8 mouse cellular contexts compared by ENCODE assay signal in genomic region chr11:75190371-75190724, GRCm38 (mm10). TPM values are rescaled to one million over a fixed set of nuclear protein-coding genes. Genes with fewer than 3 reads are reported as not detected.
A peak's percentile ranks its signal among the peaks of the same experiment; 100 is the strongest.
DNase-seq lines count a peak whose midpoint lies in the region; ATAC-seq and TF ChIP-seq lines count a peak whose summit lies in the region.

No protein-coding gene starts in this region.

- no peaks in the 10 kb centered on the region for H3K9me3 ChIP-seq in embryonic facial prominence, embryonic 14.5 days (ENCODE audit: control insufficient read depth, low read length)
- no peaks in the 10 kb centered on the region for H3K9me3 ChIP-seq in liver, embryonic 15.5 days (replicated peaks)
- H3K9me3 ChIP-seq in stomach, embryonic 16.5 days (replicated peaks; ENCODE audit: control insufficient read depth, low read length), result no peaks in the 10 kb centered on the region

- 1% methylated on average over 24 of the region's 24 CpGs for WGBS in bone marrow, adult 2 months
- WGBS in embryonic facial prominence, embryonic 14.5 days, result 0% methylated on average over 21 of the region's 24 CpGs
- WGBS in liver, embryonic 15.5 days (ENCODE audit: insufficient replicate concordance), result under 1% methylated on average over 24 of the region's 24 CpGs
- WGBS in stomach, embryonic 16.5 days, result 0% methylated on average over 24 of the region's 24 CpGs

- H3K4me3 ChIP-seq in bone marrow, adult 2 months (replicated peaks; ENCODE audit: control insufficient read depth, low read depth, low read length), result peak overlapping the region; percentile 92
- peak overlapping the region; percentile 70 for H3K4me3 ChIP-seq in embryonic facial prominence, embryonic 14.5 days (ENCODE audit: low read depth, low read length)
- H3K4me3 ChIP-seq in liver, embryonic 15.5 days (replicated peaks), result peak overlapping the region; percentile 83
- peak overlapping the region; percentile 71 for H3K4me3 ChIP-seq in stomach, embryonic 16.5 days (replicated peaks; ENCODE audit: low read length)

- H3K4me2 ChIP-seq in embryonic facial prominence, embryonic 14.5 days (ENCODE audit: low read depth, low read length), result peak overlapping the region; percentile 87
- peak overlapping the region; percentile 94 for H3K4me2 ChIP-seq in liver, embryonic 15.5 days
- H3K4me2 ChIP-seq in stomach, embryonic 16.5 days (ENCODE audit: low read depth, low read length), result peak overlapping the region; percentile 74

- peak; percentile 21; the same call in 1 of the 2 replicates for TF ChIP-seq CTCF in bone marrow, adult 2 months (IDR thresholded peaks at IDR 0.05; ENCODE audit: control insufficient read depth, insufficient read depth, low read length)

- ATAC-seq in embryonic facial prominence, embryonic 14.5 days (ENCODE audit: low read depth), result peak; percentile 87
- ATAC-seq in liver, embryonic 15.5 days (ENCODE audit: insufficient read depth), result peak; percentile 77
- peak; percentile 84 for ATAC-seq in stomach, embryonic 16.5 days (ENCODE audit: insufficient read depth, low FRiP score)

- peak; percentile 59; the same call in 1 of the 2 replicates for TF ChIP-seq POLR2A in bone marrow, adult 2 months (IDR thresholded peaks at IDR 0.05; ENCODE audit: borderline replicate concordance, control insufficient read depth, low read depth, low read length)

- peak overlapping the region; percentile 64 for H3K9ac ChIP-seq in embryonic facial prominence, embryonic 14.5 days (ENCODE audit: low read depth, low read length)
- peak overlapping the region; percentile 66 for H3K9ac ChIP-seq in liver, embryonic 15.5 days
- peak overlapping the region; percentile 74 for H3K9ac ChIP-seq in stomach, embryonic 16.5 days (ENCODE audit: low read length)

- H3K4me1 ChIP-seq in bone marrow, adult 2 months (ENCODE audit: control insufficient read depth, insufficient read depth, low read length), result no peaks in the 10 kb centered on the region
- peaks cover 20% of the 10 kb centered on the region for H3K4me1 ChIP-seq in embryonic facial prominence, embryonic 14.5 days (ENCODE audit: control insufficient read depth, insufficient read depth, low read length)
- H3K4me1 ChIP-seq in liver, embryonic 15.5 days (replicated peaks), result peaks cover 54% of the 10 kb centered on the region
- H3K4me1 ChIP-seq in stomach, embryonic 16.5 days (ENCODE audit: control insufficient read depth, insufficient read depth, low read length), result peaks cover 19% of the 10 kb centered on the region

- peaks cover 29% of the 10 kb centered on the region for H3K27me3 ChIP-seq in embryonic facial prominence, embryonic 14.5 days (replicated peaks; ENCODE audit: control insufficient read depth, insufficient read depth, low read length)
- peaks cover 49% of the 10 kb centered on the region for H3K27me3 ChIP-seq in liver, embryonic 15.5 days
- peaks cover 21% of the 10 kb centered on the region for H3K27me3 ChIP-seq in stomach, embryonic 16.5 days (ENCODE audit: control insufficient read depth, insufficient read depth, low read length)

- DNase-seq in CD4-positive helper T cell, adult 2 months (ENCODE audit: low read depth, low spot score), result peak; percentile 89
- DNase-seq in embryonic facial prominence, embryonic 14.5 days (ENCODE audit: low spot score), result peak; percentile 95
- peak; percentile 62 to 78 for DNase-seq in heart, adult 9 months (ENCODE audit: low spot score in 2 of 2)
- DNase-seq in kidney, adult 9 months, result peak; percentile 90
- peak; percentile 84 for DNase-seq in neural tube, embryonic 10.5 days (ENCODE audit: extremely low spot score, low spot score)

- H3K27ac ChIP-seq in bone marrow, adult 2 months (ENCODE audit: control insufficient read depth, insufficient read depth, low read depth, low read length, poor library complexity), result no peak overlapping the region; the same call in 1 of the 2 replicates
- 0 out of 2 replicates have a peak overlapping the region, but pooled peaks have one; percentile 22 for H3K27ac ChIP-seq in embryonic facial prominence, embryonic 14.5 days (replicated peaks; ENCODE audit: low read depth, low read length)
- peak overlapping the region; percentile 76 for H3K27ac ChIP-seq in liver, embryonic 15.5 days (replicated peaks)
- peak overlapping the region; percentile 56; the same call in 1 of the 2 replicates for H3K27ac ChIP-seq in stomach, embryonic 16.5 days (ENCODE audit: low read length)

- H3K36me3 ChIP-seq in embryonic facial prominence, embryonic 14.5 days (ENCODE audit: control insufficient read depth, insufficient read depth, low read length), result no peaks in the 10 kb centered on the region
- H3K36me3 ChIP-seq in liver, embryonic 15.5 days (replicated peaks), result no peaks in the 10 kb centered on the region
- H3K36me3 ChIP-seq in stomach, embryonic 16.5 days (ENCODE audit: control insufficient read depth, insufficient read depth, low read length), result no peaks in the 10 kb centered on the region

RNA-seq across cellular contexts. Expression of gene Dph1, which starts 0.7 kb away (rescaled TPM):
- 3.5 and 5.9 TPM in 2 replicates for polyA plus RNA-seq in bone marrow, adult 2 months (2011; ENCODE audit: insufficient read depth, insufficient read length, low replicate concordance, missing spikeins)
- 22.5 and 23.8 TPM in 2 replicates for polyA plus RNA-seq in embryonic facial prominence, embryonic 14.5 days (2014; fragmentation: Nextera tagmentation; extraction: Ambion mirVana)
- 10.9 and 11.6 TPM in 2 replicates for polyA plus RNA-seq in liver, embryonic 15.5 days (2015; fragmentation: Nextera tagmentation; extraction: Ambion mirVana)
- polyA plus RNA-seq in stomach, embryonic 16.5 days (2015; fragmentation: Nextera tagmentation; extraction: Ambion mirVana), result 20.6 and 20.7 TPM in 2 replicates

RNA-seq across cellular contexts. Expression of gene Rtn4rl1, which starts 3.2 kb away (rescaled TPM):
- 0.65 and 0.85 TPM in 2 replicates for polyA plus RNA-seq in bone marrow, adult 2 months (2011; ENCODE audit: insufficient read depth, insufficient read length, low replicate concordance, missing spikeins)
- 4.9 TPM in 2 replicates for polyA plus RNA-seq in embryonic facial prominence, embryonic 14.5 days (2014; fragmentation: Nextera tagmentation; extraction: Ambion mirVana)
- polyA plus RNA-seq in liver, embryonic 15.5 days (2015; fragmentation: Nextera tagmentation; extraction: Ambion mirVana), result 0.74 and 0.88 TPM in 2 replicates
- 1.3 and 1.4 TPM in 2 replicates for polyA plus RNA-seq in stomach, embryonic 16.5 days (2015; fragmentation: Nextera tagmentation; extraction: Ambion mirVana)

RNA-seq across cellular contexts. Expression of gene Ovca2, which starts 11.7 kb away (rescaled TPM):
- 5.6 and 20.8 TPM in 2 replicates for polyA plus RNA-seq in bone marrow, adult 2 months (2011; ENCODE audit: insufficient read depth, insufficient read length, low replicate concordance, missing spikeins)
- 23.1 and 26.5 TPM in 2 replicates for polyA plus RNA-seq in embryonic facial prominence, embryonic 14.5 days (2014; fragmentation: Nextera tagmentation; extraction: Ambion mirVana)
- 9.2 and 10.2 TPM in 2 replicates for polyA plus RNA-seq in liver, embryonic 15.5 days (2015; fragmentation: Nextera tagmentation; extraction: Ambion mirVana)
- 19.4 and 23.2 TPM in 2 replicates for polyA plus RNA-seq in stomach, embryonic 16.5 days (2015; fragmentation: Nextera tagmentation; extraction: Ambion mirVana)

RNA-seq across cellular contexts. Expression of gene Hic1, which starts 21.0 kb away (rescaled TPM):
- 0.36 TPM in 1 of 2 replicates, not detected in the other for polyA plus RNA-seq in bone marrow, adult 2 months (2011; ENCODE audit: insufficient read depth, insufficient read length, low replicate concordance, missing spikeins)
- polyA plus RNA-seq in embryonic facial prominence, embryonic 14.5 days (2014; fragmentation: Nextera tagmentation; extraction: Ambion mirVana), result 13.1 and 17.8 TPM in 2 replicates
- polyA plus RNA-seq in liver, embryonic 15.5 days (2015; fragmentation: Nextera tagmentation; extraction: Ambion mirVana), result 1.3 and 1.5 TPM in 2 replicates
- 5.1 and 5.9 TPM in 2 replicates for polyA plus RNA-seq in stomach, embryonic 16.5 days (2015; fragmentation: Nextera tagmentation; extraction: Ambion mirVana)
